Mouse (Mus musculus) midbrain, postnatal 0 days (tissue): ENCODE data around the gene Gabrb1. TPM values are rescaled to one million over a fixed set of nuclear protein-coding genes. Genes with fewer than 3 reads are reported as not detected.
A peak's percentile ranks its signal among the peaks of the same experiment; 100 is the strongest.

Source experiments
- ATAC-seq: fragments of 200-750 bp; cut with Nextera tagmentation; 2 replicates; pipeline ENCODE4 v1.8.0; 2017; ENCODE audit warnings: moderate number of reproducible peaks, mild to moderate bottlenecking, moderate TSS enrichment, moderate library complexity; ENCODE audit not compliant: low FRiP score
- DNase-seq: peaks from one replicate; pipeline ENCODE4 v3.0.0-alpha.2; 2015; ENCODE audit warnings: low spot score
- H3K27ac ChIP-seq: fragments of 300-500 bp; sonication (generic); 2 replicates; pipeline ENCODE4 v1.5.1; 2014; ENCODE audit warnings: low read depth, mild to moderate bottlenecking, low read length, mixed read lengths
- H3K27me3 ChIP-seq: fragments of 300-500 bp; sonication (generic); 2 replicates; pipeline ENCODE4 v1.6.1; 2014; ENCODE audit warnings: low read length, control low read depth, mixed read lengths; ENCODE audit not compliant: insufficient read depth
- H3K36me3 ChIP-seq: fragments of 300-500 bp; sonication (generic); 2 replicates; pipeline ENCODE4 v1.6.1; 2014; ENCODE audit warnings: low read length, control low read depth, mixed read lengths; ENCODE audit not compliant: insufficient read depth
- H3K4me1 ChIP-seq: fragments of 300-500 bp; sonication (generic); 2 replicates; pipeline ENCODE4 v1.6.1; 2014; ENCODE audit warnings: mild to moderate bottlenecking, control low read depth, antibody characterized with exemption, low read length, mixed read lengths; ENCODE audit not compliant: insufficient read depth
- H3K4me2 ChIP-seq: fragments of 300-500 bp; sonication (generic); 2 replicates; pipeline ENCODE4 v1.6.1; 2014; ENCODE audit warnings: low read depth, mild to moderate bottlenecking, low read length, mixed read lengths; ENCODE audit not compliant: poor library complexity, severe bottlenecking
- H3K4me3 ChIP-seq: fragments of 300-500 bp; sonication (generic); 2 replicates; pipeline ENCODE4 v1.5.1; 2014; ENCODE audit warnings: low read depth, mild to moderate bottlenecking, low read length, moderate library complexity
- H3K9ac ChIP-seq: fragments of 300-500 bp; sonication (generic); replicated peaks from 2 replicates; pipeline ENCODE4 v1.6.1; 2014; ENCODE audit warnings: mild to moderate bottlenecking, low read length, moderate library complexity, mixed read lengths; ENCODE audit not compliant: poor library complexity, severe bottlenecking
- H3K9me3 ChIP-seq: fragments of 300-500 bp; sonication (generic); 2 replicates; pipeline ENCODE4 v1.6.1; 2016; ENCODE audit warnings: low read length, control low read depth
- CTCF ChIP-seq: IDR thresholded peaks from 2 replicates; pipeline ENCODE4 v1.5.1; 2016; ENCODE audit warnings: antibody characterized with exemption, mild to moderate bottlenecking
- WGBS: fragments of 180-500 bp; shearing (Covaris S2); extraction: QIAGEN DNeasy Blood & Tissue Kit; methylation state at CpG from one replicate; pipeline ENCODE4 v1.1.7; 2014; 5-methylcytosine and 5-hydroxymethylcytosine counted together
- polyA plus RNA-seq: library from polyadenylated mRNA; unstranded; fragments of >200 nt; fragmentation: Nextera tagmentation; extraction: Ambion mirVana; gene quantifications from 2 replicates; pipeline ENCODE4 v1.2.1, GENCODE M21; 2015
- total RNA-seq: library from RNA; depleted of rRNA; stranded (reverse); fragments of >200 nt; gene quantifications from 2 replicates; pipeline ENCODE4 v1.2.3, GENCODE M21; 2014

Gene Gabrb1
- total and polyA plus RNA-seq, 2 experiments from 2014 or later = 15.3 to 46.6 TPM

DNA sequence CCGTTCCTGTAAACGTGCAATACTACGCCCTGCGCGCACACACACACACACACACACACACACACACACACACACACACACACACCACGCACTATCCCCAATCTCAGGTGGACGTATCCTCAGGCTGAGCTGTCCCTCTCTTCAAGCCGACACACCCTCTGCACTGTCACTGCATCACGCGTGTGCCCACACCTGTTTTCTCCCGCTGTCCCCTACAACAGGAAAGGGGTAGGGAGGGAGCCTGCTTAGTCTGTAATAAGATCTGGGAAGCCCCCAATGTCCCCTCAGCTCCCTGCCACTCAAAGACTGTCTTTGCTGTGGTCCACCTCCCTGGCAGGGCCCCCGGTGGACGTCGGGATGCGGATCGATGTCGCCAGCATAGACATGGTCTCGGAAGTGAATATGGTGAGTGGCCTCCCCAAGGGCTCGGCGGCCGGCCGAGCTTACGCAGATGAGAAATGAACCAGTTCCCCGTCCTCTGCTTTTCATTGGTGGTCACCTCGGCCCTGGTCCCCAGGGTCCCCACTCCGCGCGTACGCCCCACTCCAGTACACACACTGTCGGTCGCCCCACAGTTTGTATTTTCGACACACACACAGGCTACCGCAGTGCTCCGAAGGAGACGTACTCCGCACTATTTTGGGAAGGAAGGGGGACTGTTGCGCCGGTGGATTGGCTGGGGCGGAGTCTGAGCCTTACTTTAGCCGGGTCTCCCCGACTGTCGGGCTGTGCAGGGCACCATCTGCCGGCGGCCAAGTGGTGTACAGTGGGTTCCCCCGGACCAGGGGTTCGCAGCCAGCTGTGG lies 42.8 kb downstream of the Gabrb1 start:
- Histone ChIP-seq H3K4me1 (no peaks in the 10 kb centered on the region), H3K4me3 (peak overlapping the region; percentile 49), H3K9me3 (no peaks in the 10 kb centered on the region), H3K27me3 (no peaks in the 10 kb centered on the region), H3K4me2 (peak overlapping the region; percentile 54), H3K9ac (peak overlapping the region; percentile 50), H3K36me3 (no peaks in the 10 kb centered on the region), H3K27ac (peak overlapping the region; percentile 69)
- DNase-seq (peak; percentile 77), ATAC-seq (peak; percentile 94)
- peak; percentile 71 for TF ChIP-seq CTCF
- WGBS = under 1% methylated on average over 46 of the region's 46 CpGs

DNA sequence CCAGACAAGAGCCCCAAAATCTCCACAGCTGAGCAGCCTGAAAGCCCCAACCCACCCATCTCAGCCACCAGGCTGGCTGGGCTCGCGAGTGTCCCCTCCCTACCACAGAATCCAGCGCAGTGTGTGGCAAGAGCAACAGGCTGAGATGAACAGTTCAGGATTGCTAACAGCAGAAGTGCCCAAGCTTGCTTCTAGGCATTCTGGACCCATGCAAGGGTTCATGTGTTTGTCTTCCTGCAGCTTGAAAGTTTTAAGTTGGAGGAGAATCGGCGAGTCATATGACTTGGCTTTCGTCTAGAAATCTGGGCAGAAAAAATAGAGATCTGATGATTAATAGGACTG lies 43.3 kb downstream of the Gabrb1 start:
- peak overlapping the region; percentile 50 for H3K9ac ChIP-seq
- no peaks in the 10 kb centered on the region for H3K27me3 ChIP-seq
- no peaks in the 10 kb centered on the region for H3K4me1 ChIP-seq
- ATAC-seq (no peak), DNase-seq (no peak)
- peak overlapping the region; percentile 69 for H3K27ac ChIP-seq
- H3K4me2 ChIP-seq = peak overlapping the region; percentile 54
- H3K36me3 ChIP-seq = no peaks in the 10 kb centered on the region
- WGBS = 4% methylated on average over 6 of the region's 6 CpGs
- H3K4me3 ChIP-seq = peak overlapping the region; percentile 49
- H3K9me3 ChIP-seq = no peaks in the 10 kb centered on the region
- TF ChIP-seq CTCF = no peak

GRCm38 (mm10) chr5:71732931-71733792 lies 75.2 kb downstream of the Gabrb1 start:
- Histone ChIP-seq H3K4me3 (no peak overlapping the region), H3K4me1 (no peaks in the 10 kb centered on the region), H3K9me3 (no peaks in the 10 kb centered on the region), H3K9ac (no peak overlapping the region), H3K27me3 (no peaks in the 10 kb centered on the region), H3K36me3 (no peaks in the 10 kb centered on the region), H3K27ac (no peak overlapping the region), H3K4me2 (no peak overlapping the region)
- no peak for TF ChIP-seq CTCF
- ATAC-seq = no peak; the same call in 1 of the 2 replicates
- 78% methylated on average over 8 of the region's 8 CpGs for WGBS
- DNase-seq = peak; percentile 77

DNA sequence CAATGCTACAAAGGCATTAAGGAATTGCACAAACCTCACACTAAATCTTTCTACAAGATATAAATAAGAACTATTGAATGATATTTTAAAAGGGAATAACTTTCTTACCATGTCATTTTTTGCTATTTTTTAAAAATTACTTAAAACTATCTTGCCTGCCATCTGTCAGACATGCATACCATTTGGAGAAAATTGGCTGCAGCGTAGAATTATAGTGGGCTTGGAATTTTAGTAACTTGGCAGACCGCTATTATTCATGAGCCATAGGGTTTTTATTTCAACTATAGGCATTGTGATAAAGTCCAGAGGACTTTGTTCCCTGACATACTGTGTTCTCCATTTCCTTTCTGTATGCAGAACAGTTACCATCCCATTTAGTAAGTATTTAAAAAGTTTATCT lies 89.5 kb downstream of the Gabrb1 start:
- ATAC-seq = no peak
- no peak for DNase-seq
- Histone ChIP-seq H3K9me3 (no peaks in the 10 kb centered on the region), H3K4me2 (no peak overlapping the region), H3K9ac (no peak overlapping the region), H3K27ac (no peak overlapping the region), H3K4me1 (no peaks in the 10 kb centered on the region), H3K4me3 (no peak overlapping the region), H3K36me3 (no peaks in the 10 kb centered on the region), H3K27me3 (no peaks in the 10 kb centered on the region)
- no peak for TF ChIP-seq CTCF
- WGBS = 84% methylated on average over 2 of the region's 2 CpGs

- H3K9me3 ChIP-seq = no peaks in the 10 kb centered on the region
- ATAC-seq (no peak), DNase-seq (no peak)
- no peaks in the 10 kb centered on the region for H3K36me3 ChIP-seq
- TF ChIP-seq CTCF = no peak
- WGBS = 88% methylated on average over 5 of the region's 5 CpGs
- no peak overlapping the region for H3K9ac ChIP-seq
- H3K4me1 ChIP-seq = no peaks in the 10 kb centered on the region
- H3K4me3 ChIP-seq = no peak overlapping the region
- H3K4me2 ChIP-seq = no peak overlapping the region
- no peaks in the 10 kb centered on the region for H3K27me3 ChIP-seq
- no peak overlapping the region for H3K27ac ChIP-seq
These were observed 96.1 kb downstream of the Gabrb1 start for GRCm38 (mm10) chr5:71753966-71754365.

DNA sequence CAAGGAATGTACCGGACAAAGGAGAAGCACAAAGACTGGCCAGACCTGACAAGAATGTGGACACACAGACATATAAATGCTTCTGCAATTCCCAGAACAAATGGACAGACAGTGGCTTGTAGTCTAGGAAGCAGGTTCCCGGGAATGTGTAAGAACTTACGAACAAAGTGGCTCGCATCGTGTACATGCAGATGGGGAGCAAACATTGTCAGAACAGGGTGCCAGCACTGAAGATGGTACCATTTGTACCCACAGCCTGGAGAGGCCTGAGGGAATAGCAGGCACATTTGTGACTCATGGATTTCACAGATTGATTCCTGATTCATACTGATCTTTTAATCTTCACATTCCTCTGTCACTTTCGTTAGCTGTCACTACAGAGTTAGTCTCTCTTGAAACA lies 103.2 kb downstream of the Gabrb1 start:
- no peak for DNase-seq
- WGBS = 90% methylated on average over 6 of the region's 6 CpGs

More for the DNA sequence above, 103.2 kb downstream of the Gabrb1 start:
- no peaks in the 10 kb centered on the region for H3K36me3 ChIP-seq
- no peak for ATAC-seq
- H3K4me1 ChIP-seq = no peaks in the 10 kb centered on the region
- no peak overlapping the region for H3K4me3 ChIP-seq
- H3K27ac ChIP-seq = no peak overlapping the region
- TF ChIP-seq CTCF = no peak
- H3K9me3 ChIP-seq = no peaks in the 10 kb centered on the region
- H3K9ac ChIP-seq = no peak overlapping the region
- no peak overlapping the region for H3K4me2 ChIP-seq
- no peaks in the 10 kb centered on the region for H3K27me3 ChIP-seq
